Mouse (Mus musculus) cortical plate, adult 2 months (tissue): Measurements from ENCODE around the gene Gm6904.

Experiments
- CTCF ChIP-seq: fragments of 200-500 bp; IDR thresholded peaks from 2 replicates; pipeline ENCODE4 v1.5.1; 2011; ENCODE audit warnings: mild to moderate bottlenecking, control low read depth, low read length; ENCODE audit not compliant: insufficient read depth; ENCODE audit errors: extremely low read depth
- POLR2A ChIP-seq: fragments of 200-500 bp; IDR thresholded peaks from 2 replicates; pipeline ENCODE4 v1.6.1; 2011; ENCODE audit warnings: mild to moderate bottlenecking, low read length, control low read depth; ENCODE audit not compliant: insufficient read depth; ENCODE audit errors: extremely low read depth

GRCm38 (mm10) chr14:59226240-59226639, 33.8 kb downstream of the Gm6904 start:
- TF ChIP-seq CTCF, result no peak
- no peak for TF ChIP-seq POLR2A
